Mouse (Mus musculus) bone marrow, adult 2 months (tissue): Measurements from ENCODE around the gene Mup21. TPM values are rescaled to one million over a fixed set of nuclear protein-coding genes. Genes with fewer than 3 reads are reported as not detected.
A peak's percentile ranks its signal among the peaks of the same experiment; 100 is the strongest.
"Not testable (repeated sequence)": the region's sequence is repeated elsewhere in the genome, so short reads cannot be mapped to it uniquely, and the experiment has no call there.

Experiments used
- H3K27ac ChIP-seq: fragments of 200-500 bp; 2 replicates; pipeline ENCODE4 v1.5.1; 2012; ENCODE audit warnings: low read depth, mild to moderate bottlenecking, control low read depth, inconsistent platforms, low read length; ENCODE audit not compliant: control insufficient read depth, poor library complexity, insufficient read depth
- H3K4me1 ChIP-seq: fragments of 200-500 bp; 2 replicates; pipeline ENCODE4 v1.6.1; 2011; ENCODE audit warnings: low read length; ENCODE audit not compliant: control insufficient read depth, insufficient read depth
- H3K4me3 ChIP-seq: fragments of 200-500 bp; replicated peaks from 2 replicates; pipeline ENCODE3; 2011; ENCODE audit warnings: mild to moderate bottlenecking, low read depth, low read length, control low read depth; ENCODE audit not compliant: control insufficient read depth
- CTCF ChIP-seq: fragments of 200-500 bp; IDR thresholded peaks from 2 replicates; pipeline ENCODE4 v1.5.1; 2011; ENCODE audit warnings: low read length, control low read depth; ENCODE audit not compliant: control insufficient read depth, insufficient read depth
- POLR2A ChIP-seq: fragments of 200-500 bp; IDR thresholded peaks from 2 replicates; pipeline ENCODE4 v1.6.1; 2011; ENCODE audit warnings: low read depth, mild to moderate bottlenecking, control low read depth, low read length, borderline replicate concordance; ENCODE audit not compliant: control insufficient read depth
- WGBS: fragments of 180-500 bp; shearing (Covaris S2); methylation state at CpG from one replicate; pipeline ENCODE4 v1.1.7; 2018; 5-methylcytosine and 5-hydroxymethylcytosine counted together
- polyA plus RNA-seq: library from polyadenylated mRNA; stranded (reverse); fragments of >200 nt; gene quantifications from 2 replicates; pipeline ENCODE4 v1.2.4, GENCODE M21; 2011; ENCODE audit warnings: low replicate concordance; ENCODE audit not compliant: missing spikeins, insufficient read depth, insufficient read length

The Mup21 gene
- not detected in 2 replicates for polyA plus RNA-seq

DNA sequence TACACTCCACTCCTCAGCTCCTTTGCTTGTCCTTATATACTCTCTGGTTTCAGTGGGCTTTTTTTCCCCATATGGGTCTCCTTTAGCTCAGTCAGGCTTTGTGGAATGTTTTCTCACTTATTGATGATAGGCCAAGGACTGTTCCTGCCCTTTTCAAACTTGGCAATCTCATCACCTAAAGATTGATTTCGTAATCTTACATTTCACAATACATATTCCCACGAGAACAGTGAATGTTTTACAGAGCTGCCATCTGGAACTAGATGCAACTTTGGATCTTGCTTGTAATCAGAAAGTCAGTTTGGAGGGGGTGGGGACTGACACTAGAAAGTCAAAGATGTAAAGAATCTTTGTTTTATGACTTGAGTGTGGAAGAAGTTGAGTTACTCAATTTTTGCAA is at the start of gene Mup21:
Mup21 (minus strand) TSS at position 53 of the 400 bp plus-strand sequence.
- TF ChIP-seq CTCF = no peak
- TF ChIP-seq POLR2A = no peak
- H3K4me1 ChIP-seq = no peaks in the 10 kb centered on the region
- H3K4me3 ChIP-seq = no peak within 1 kb of the TSS
- 57% methylated on average over 2 of the region's 2 CpGs for WGBS
- no peak within 1 kb of the TSS for H3K27ac ChIP-seq

DNA sequence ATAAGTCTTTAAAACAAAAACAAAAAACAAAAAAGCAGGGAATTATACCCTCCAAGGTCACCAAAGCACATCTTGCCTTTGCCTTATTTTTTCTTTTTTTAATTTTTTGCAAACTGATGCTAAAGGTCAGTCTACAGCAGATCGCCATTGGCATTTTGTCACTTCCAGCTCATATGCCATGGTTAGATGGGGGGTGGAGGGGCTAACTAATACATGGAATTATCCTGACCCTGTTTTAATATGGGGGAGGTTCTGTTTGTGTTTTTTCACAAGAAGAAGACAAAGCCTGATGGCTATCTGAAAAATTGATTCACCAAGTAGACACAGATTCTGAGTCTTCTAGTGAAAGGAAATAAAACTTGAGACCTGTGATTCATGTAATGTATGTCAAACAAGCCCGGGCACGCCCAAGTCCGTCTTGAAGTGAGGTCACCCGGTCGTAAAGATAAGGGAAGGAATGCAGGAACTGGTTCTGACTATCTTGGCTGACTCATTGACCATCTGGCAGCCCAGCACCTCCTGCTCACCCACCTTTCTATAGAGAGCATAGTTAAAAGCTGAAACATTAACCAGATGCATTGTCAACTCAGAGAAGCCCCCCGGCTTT is 49.4 kb upstream of the Mup21 start:
- H3K4me1 ChIP-seq = no peaks in the 10 kb centered on the region
- no peak overlapping the region for H3K4me3 ChIP-seq
- no peak overlapping the region for H3K27ac ChIP-seq
- TF ChIP-seq CTCF (no peak), POLR2A (no peak)
- 76% methylated on average over 7 of the region's 7 CpGs for WGBS

DNA sequence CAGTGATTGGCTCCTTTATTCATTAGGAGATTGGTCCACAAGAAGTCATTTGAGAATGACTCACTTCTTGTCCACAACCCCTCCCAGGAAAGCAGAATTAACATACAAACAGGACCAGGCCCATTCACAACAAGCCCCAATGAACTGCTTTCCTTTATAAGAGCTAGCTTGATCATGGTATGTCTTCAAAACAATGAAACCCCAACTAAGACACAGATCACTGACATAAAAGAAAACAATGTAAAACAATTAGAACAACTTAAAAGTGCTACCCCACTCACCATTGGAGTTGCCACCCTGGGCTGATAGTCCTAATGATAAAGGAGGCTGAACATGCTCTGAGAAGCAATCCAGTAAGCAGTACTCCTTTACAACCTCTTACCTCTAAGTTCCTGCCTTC is 38.1 kb upstream of the Mup21 start:
- Histone ChIP-seq H3K27ac (no peak overlapping the region), H3K4me3 (no peak overlapping the region), H3K4me1 (no peaks in the 10 kb centered on the region)
- no peak for TF ChIP-seq POLR2A
- TF ChIP-seq CTCF = no peak

DNA sequence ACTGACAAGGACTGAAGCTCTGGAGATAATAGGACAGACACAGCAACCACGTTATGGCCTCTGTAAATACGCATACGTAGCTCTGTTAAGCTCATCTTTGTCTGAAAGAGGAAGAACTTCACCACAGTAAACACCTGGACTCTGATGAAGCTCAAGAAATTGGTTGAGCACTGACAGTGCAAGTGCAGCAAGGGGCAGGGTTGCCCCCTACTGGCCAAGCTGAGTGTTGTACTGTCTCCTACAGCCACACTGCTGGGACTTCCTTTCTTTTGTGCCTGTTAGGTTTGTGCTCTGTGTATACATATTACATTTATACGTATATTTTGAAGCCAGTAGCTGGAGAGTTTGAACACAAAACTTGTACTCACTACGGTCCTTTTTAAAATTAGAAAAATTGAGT is 26.6 kb upstream of the Mup21 start:
- Histone ChIP-seq H3K4me1 (no peaks in the 10 kb centered on the region), H3K4me3 (no peak overlapping the region), H3K27ac (no peak overlapping the region)
- 39% methylated on average over 5 of the region's 5 CpGs for WGBS
- peak; percentile 31; the same call in 1 of the 2 replicates for TF ChIP-seq CTCF
- no peak for TF ChIP-seq POLR2A

DNA sequence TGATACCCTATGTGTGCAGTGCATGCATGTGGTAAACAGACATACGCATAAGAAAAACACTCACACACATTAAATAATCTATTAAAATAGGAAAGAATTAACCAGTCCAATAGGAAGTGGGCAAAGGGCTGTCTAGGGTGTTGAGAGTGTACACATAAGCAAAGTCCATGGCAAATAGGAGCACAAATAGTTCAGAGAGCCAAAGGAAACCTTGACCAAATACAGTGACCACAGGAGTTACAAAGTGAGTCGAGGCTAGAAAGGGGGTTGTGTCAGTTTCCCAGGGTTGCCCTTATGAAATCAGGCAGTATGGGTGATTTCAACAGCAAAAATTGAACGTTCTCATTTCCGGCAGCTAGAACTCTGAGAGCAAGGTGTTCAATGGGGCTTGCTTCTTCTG is 23.8 kb upstream of the Mup21 start:
- TF ChIP-seq CTCF (no peak), POLR2A (no peak)
- H3K4me3 ChIP-seq = no peak overlapping the region
- no peaks in the 10 kb centered on the region for H3K4me1 ChIP-seq
- 72% methylated on average over 4 of the region's 4 CpGs for WGBS
- no peak overlapping the region for H3K27ac ChIP-seq

DNA sequence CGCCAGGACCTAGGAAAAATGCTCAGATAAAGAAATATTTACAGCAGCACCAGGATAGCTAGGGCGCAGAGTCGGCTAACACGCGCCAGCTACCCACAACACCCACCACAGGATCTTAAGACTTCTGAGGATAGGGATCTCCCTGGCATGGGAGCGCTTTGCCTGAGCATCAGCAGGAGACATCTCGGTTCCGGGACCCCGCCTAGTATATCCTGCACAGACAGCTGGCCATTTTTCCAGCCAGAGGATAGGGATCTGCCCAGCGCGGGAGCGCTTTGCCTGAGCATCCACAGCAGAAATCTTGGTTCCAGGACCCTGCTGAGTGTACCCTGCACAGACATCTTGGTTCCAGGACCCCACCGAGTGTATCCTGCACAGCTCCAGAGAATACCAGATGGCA is 17.0 kb upstream of the Mup21 start:
- not testable (repeated sequence) for H3K4me3 ChIP-seq, H3K27ac ChIP-seq, H3K4me1 ChIP-seq
- WGBS = 83% methylated on average over 13 of the region's 13 CpGs

DNA sequence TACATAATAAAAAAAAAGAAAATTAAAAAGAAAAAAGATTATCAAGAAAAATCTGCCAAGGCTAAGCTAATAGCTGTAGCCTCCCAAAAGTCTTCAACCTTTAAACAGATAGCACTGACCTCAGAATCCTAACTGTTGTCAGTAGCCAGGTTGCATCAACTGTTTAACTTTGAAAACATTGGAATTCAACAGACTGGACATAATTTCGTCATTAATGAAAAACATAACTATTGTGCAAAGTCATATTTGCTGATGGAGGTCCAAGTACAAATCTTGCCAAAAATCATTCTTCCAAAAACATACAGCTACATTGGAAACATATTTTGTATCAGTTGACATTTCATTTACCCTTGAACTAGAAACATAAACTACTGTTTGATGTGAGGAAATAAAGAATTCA is 7.7 kb upstream of the Mup21 start:
- 52% methylated on average over 1 of the region's 1 CpGs for WGBS
- TF ChIP-seq POLR2A = no peak
- TF ChIP-seq CTCF = no peak
- Histone ChIP-seq H3K4me3 (no peak overlapping the region), H3K4me1 (no peaks in the 10 kb centered on the region), H3K27ac (no peak overlapping the region)

DNA sequence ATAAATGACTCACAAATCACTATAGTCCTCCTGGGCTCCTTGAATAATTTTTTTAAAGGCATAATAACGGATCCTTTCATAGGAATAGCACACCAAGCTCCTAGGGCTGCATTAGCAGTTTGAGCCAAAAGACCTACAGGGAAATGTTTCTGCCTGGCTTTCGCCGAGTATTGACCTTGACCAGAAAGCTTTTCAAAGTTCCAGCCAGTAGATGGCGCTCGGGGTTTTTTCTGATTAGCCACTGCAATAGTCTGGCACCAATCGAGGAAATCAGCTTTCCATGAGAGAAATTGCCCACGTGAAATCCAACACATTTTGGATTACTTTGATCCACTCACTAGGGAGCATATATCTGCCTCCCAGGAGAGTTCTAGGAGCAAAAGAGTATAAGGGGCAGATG is 17.0 kb downstream of the Mup21 start:
- WGBS = 61% methylated on average over 7 of the region's 7 CpGs
- Histone ChIP-seq H3K27ac (no peak overlapping the region), H3K4me1 (no peaks in the 10 kb centered on the region), H3K4me3 (no peak overlapping the region)
- TF ChIP-seq CTCF = no peak
- TF ChIP-seq POLR2A = no peak

DNA sequence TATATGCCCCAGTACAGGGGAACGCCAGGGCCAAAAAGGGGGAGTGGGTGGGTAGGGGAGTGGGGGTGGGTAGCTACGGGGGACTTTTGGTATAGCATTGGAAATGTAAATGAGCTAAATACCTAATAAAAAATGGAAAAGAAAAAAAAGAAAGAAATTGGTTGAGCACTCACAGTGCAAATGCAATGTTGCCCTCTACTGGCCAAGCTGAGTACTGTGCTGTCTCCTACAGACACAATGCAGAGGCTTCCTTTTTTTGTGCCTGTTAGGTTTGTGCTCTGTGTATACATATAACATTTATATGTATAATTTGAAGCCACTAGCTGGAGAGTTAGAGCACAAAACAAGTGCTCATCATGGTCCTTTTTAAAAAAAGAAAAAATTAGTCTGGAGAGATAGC is 47.3 kb downstream of the Mup21 start:
- not testable (repeated sequence) for H3K4me1 ChIP-seq, H3K4me3 ChIP-seq, H3K27ac ChIP-seq
- 56% methylated on average over 2 of the region's 2 CpGs for WGBS

Other genes starting within 250 kb of the Mup21 start
- 13.1 and 68.0 TPM in 2 replicates for gene Mup20, start 96.7 kb downstream of the Mup21 start, polyA plus RNA-seq
- gene Mup3, start 63.5 kb downstream of the Mup21 start, polyA plus RNA-seq = 32.1 and 139 TPM in 2 replicates
- 1.00 TPM in 1 of 2 replicates, not detected in the other for gene Zfp37, start 80.2 kb upstream of the Mup21 start, polyA plus RNA-seq
- gene Slc31a2, start 111.7 kb upstream of the Mup21 start, polyA plus RNA-seq = 7.8 and 13.3 TPM in 2 replicates
- gene Fkbp15, start 209.7 kb upstream of the Mup21 start, polyA plus RNA-seq = 13.2 and 32.9 TPM in 2 replicates
- 4.9 and 7.3 TPM in 2 replicates for gene Slc31a1, start 209.9 kb upstream of the Mup21 start, polyA plus RNA-seq